8 mouse cellular contexts compared by ENCODE assay signal in the genomic region with DNA sequence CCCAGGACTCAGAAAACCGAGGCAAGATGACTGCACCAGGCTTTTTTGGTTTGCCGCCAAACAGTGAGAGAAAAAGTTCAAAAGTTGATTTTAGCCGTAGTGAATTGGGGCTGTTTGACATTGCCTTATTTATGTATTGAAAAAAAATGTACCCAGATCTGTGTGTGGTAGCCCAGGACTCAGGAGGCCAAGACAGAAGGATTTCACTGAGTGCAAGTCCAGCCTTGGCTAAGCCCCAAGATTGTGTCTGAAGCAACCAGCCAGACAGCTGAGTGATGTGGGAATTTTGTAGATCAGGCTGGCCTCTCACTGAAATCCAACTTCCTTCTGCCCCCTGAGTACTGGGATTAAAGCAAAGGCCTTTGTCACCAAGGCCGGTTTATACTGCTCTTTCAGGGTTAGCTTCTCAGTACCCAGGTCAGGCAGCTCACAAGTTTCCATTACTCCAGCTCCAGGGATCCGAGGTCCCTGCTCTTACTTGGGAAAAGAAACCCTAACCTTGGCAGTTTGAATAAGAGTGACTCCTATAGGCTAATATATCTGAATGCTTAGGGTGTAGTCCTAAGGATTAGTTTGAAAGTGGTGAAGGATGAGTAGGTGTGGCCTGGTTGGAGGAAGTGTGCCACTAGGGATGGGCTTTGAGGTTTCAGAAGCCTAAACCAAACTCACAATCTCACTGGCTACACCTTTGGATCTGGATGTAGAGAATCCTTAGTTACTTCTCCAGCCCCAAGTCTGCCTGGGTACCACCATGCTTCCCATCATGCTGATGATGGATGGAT. TPM values are rescaled to one million over a fixed set of nuclear protein-coding genes. Genes with fewer than 3 reads are reported as not detected.
DNase-seq lines count a peak whose midpoint lies in the region; ATAC-seq lines count a peak whose summit lies in the region.

No protein-coding gene starts in this region.

- H3K4me2 ChIP-seq in lung, embryonic 16.5 days (ENCODE audit: low read depth, low read length): peak overlapping the region; percentile 94
- H3K4me2 ChIP-seq in hindbrain, embryonic 12.5 days (replicated peaks): peak overlapping the region; percentile 64

- WGBS in lung, embryonic 16.5 days: 32% methylated on average over 5 of the region's 5 CpGs
- WGBS in hindbrain, embryonic 12.5 days: 53% methylated on average over 5 of the region's 5 CpGs

- ATAC-seq in lung, embryonic 16.5 days (ENCODE audit: low read depth): no peak
- ATAC-seq in hindbrain, embryonic 12.5 days (ENCODE audit: low FRiP score): no peak

- no peaks in the 10 kb centered on the region for H3K9me3 ChIP-seq in lung, embryonic 16.5 days (ENCODE audit: control insufficient read depth, low read length)
- no peaks in the 10 kb centered on the region for H3K9me3 ChIP-seq in hindbrain, embryonic 12.5 days (replicated peaks)

- H3K4me3 ChIP-seq in lung, embryonic 16.5 days (ENCODE audit: low read length): peak overlapping the region; percentile 80
- peak overlapping the region; percentile 70 for H3K4me3 ChIP-seq in hindbrain, embryonic 12.5 days

- H3K36me3 ChIP-seq in lung, embryonic 16.5 days (ENCODE audit: control insufficient read depth, insufficient read depth, low read length): peaks cover 15% of the 10 kb centered on the region
- peaks cover 23% of the 10 kb centered on the region for H3K36me3 ChIP-seq in hindbrain, embryonic 12.5 days

- peak overlapping the region; percentile 83 for H3K9ac ChIP-seq in lung, embryonic 16.5 days (ENCODE audit: low read length)
- H3K9ac ChIP-seq in hindbrain, embryonic 12.5 days: peak overlapping the region; percentile 75

- H3K4me1 ChIP-seq in lung, embryonic 16.5 days (replicated peaks; ENCODE audit: control insufficient read depth, insufficient read depth, low read length): peaks cover 13% of the 10 kb centered on the region
- peaks cover 11% of the 10 kb centered on the region for H3K4me1 ChIP-seq in hindbrain, embryonic 12.5 days

- H3K27me3 ChIP-seq in lung, embryonic 16.5 days (ENCODE audit: control insufficient read depth, insufficient read depth, low read depth, low read length): no peaks in the 10 kb centered on the region
- no peaks in the 10 kb centered on the region for H3K27me3 ChIP-seq in hindbrain, embryonic 12.5 days

- no peak overlapping the region for H3K27ac ChIP-seq in lung, embryonic 16.5 days (ENCODE audit: low read length)
- H3K27ac ChIP-seq in hindbrain, embryonic 12.5 days: no peak overlapping the region

- no peak for DNase-seq in lung, adult 18-20 months
- DNase-seq in cerebellum, postnatal 10 days: peak; percentile 57 to 60
- peak; percentile 45 for DNase-seq in lung, postnatal 10 days
- no peak for DNase-seq in thymus, adult 18-20 months
- DNase-seq in frontal cortex, postnatal 10 days (ENCODE audit: low spot score in 2 of 2): no peak
- no peak for DNase-seq in urinary bladder, postnatal 4 days (ENCODE audit: low spot score in 2 of 2)

RNA-seq across cellular contexts. Expression of gene Vhl, which starts 1.4 kb away (rescaled TPM):
- 36.1 and 38.7 TPM in 2 replicates for polyA plus RNA-seq in lung, embryonic 16.5 days (2015; fragmentation: Nextera tagmentation; extraction: Ambion mirVana)
- 62.7 and 63.1 TPM in 2 replicates for polyA plus RNA-seq in hindbrain, embryonic 12.5 days (2016; fragmentation: Nextera tagmentation; extraction: Ambion mirVana)

RNA-seq across cellular contexts. Expression of gene Irak2, which starts 13.1 kb away (rescaled TPM):
- polyA plus RNA-seq in lung, embryonic 16.5 days (2015; fragmentation: Nextera tagmentation; extraction: Ambion mirVana): 6.3 and 7.4 TPM in 2 replicates
- 3.2 and 3.4 TPM in 2 replicates for polyA plus RNA-seq in hindbrain, embryonic 12.5 days (2016; fragmentation: Nextera tagmentation; extraction: Ambion mirVana)

RNA-seq across cellular contexts. Expression of gene Brk1, which starts 20.6 kb away (rescaled TPM):
- polyA plus RNA-seq in lung, embryonic 16.5 days (2015; fragmentation: Nextera tagmentation; extraction: Ambion mirVana): 218 and 226 TPM in 2 replicates
- polyA plus RNA-seq in hindbrain, embryonic 12.5 days (2016; fragmentation: Nextera tagmentation; extraction: Ambion mirVana): 201 and 207 TPM in 2 replicates

RNA-seq across cellular contexts. Expression of gene Fancd2os, which starts 24.7 kb away (rescaled TPM):
- polyA plus RNA-seq in lung, embryonic 16.5 days (2015; fragmentation: Nextera tagmentation; extraction: Ambion mirVana): 0.15 and 0.21 TPM in 2 replicates
- 0.22 and 0.27 TPM in 2 replicates for polyA plus RNA-seq in hindbrain, embryonic 12.5 days (2016; fragmentation: Nextera tagmentation; extraction: Ambion mirVana)

Comparison
In these comparisons a context has a peak if more than half of its experiments do, and no peak if none do; other contexts are left out.
1. DNase-seq: peak in cerebellum, postnatal 10 days (2 of 2) and lung, postnatal 10 days (single experiment); none in lung, adult 18-20 months (0 of 2), thymus, adult 18-20 months (0 of 2), frontal cortex, postnatal 10 days (0 of 2) and urinary bladder, postnatal 4 days (0 of 2).